Mouse (Mus musculus) lung, adult 2 months (tissue): ENCODE measurements around the gene Zfp488. TPM values are rescaled to one million over a fixed set of nuclear protein-coding genes. Genes with fewer than 3 reads are reported as not detected.

Experiments
- DNase-seq: peaks from one replicate; pipeline ENCODE4 v3.0.0; 2022
- H3K4me1 ChIP-seq: fragments of 200-500 bp; 2 replicates; pipeline ENCODE4 v1.6.1; 2011; ENCODE audit warnings: low read length; ENCODE audit not compliant: control insufficient read depth, insufficient read depth
- H3K4me3 ChIP-seq: fragments of 200-500 bp; replicated peaks from 2 replicates; pipeline ENCODE3; 2011; ENCODE audit warnings: low read depth, mild to moderate bottlenecking, control low read depth, low read length; ENCODE audit errors: extremely low read depth
- CTCF ChIP-seq: fragments of 200-500 bp; IDR thresholded peaks from 2 replicates; pipeline ENCODE4 v1.5.1; 2011; ENCODE audit warnings: mild to moderate bottlenecking, low read length, control low read depth; ENCODE audit not compliant: insufficient read depth
- POLR2A ChIP-seq: fragments of 200-500 bp; IDR thresholded peaks from 2 replicates; pipeline ENCODE4 v1.6.1; 2011; ENCODE audit warnings: low read depth, mild to moderate bottlenecking, control low read depth, low read length, borderline replicate concordance; ENCODE audit errors: extremely low read depth
- WGBS: fragments of 180-500 bp; shearing (Covaris S2); methylation state at CpG from one replicate; pipeline ENCODE4 v1.1.7; 2018; 5-methylcytosine and 5-hydroxymethylcytosine counted together
- polyA plus RNA-seq: library from polyadenylated mRNA; depleted of rRNA; stranded (reverse); fragments of >200 nt; gene quantifications from 2 replicates; pipeline ENCODE4 v1.2.3, GENCODE M21; 2012; rRNA removed

The Zfp488 gene
- polyA plus RNA-seq, 1 experiment = not detected

DNA sequence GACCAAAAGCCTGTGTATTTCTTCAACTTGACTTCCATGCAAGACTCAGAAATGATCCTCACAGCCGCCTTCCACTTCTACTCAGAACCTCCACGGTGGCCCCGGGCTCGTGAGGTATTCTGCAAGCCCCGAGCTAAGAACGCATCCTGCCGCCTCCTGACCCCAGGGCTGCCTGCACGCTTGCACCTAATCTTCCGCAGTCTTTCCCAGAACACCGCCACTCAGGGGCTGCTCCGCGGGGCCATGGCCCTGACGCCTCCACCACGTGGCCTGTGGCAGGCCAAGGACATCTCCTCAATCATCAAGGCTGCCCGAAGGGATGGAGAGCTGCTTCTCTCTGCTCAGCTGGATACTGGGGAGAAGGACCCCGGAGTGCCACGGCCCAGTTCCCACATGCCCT lies 46.7 kb downstream of the Zfp488 start:
- H3K4me3 ChIP-seq = no peak overlapping the region
- TF ChIP-seq CTCF (no peak), POLR2A (no peak)
- DNase-seq = no peak
- WGBS = 40% methylated on average over 17 of the region's 17 CpGs
- H3K4me1 ChIP-seq = no peaks in the 10 kb centered on the region

DNA sequence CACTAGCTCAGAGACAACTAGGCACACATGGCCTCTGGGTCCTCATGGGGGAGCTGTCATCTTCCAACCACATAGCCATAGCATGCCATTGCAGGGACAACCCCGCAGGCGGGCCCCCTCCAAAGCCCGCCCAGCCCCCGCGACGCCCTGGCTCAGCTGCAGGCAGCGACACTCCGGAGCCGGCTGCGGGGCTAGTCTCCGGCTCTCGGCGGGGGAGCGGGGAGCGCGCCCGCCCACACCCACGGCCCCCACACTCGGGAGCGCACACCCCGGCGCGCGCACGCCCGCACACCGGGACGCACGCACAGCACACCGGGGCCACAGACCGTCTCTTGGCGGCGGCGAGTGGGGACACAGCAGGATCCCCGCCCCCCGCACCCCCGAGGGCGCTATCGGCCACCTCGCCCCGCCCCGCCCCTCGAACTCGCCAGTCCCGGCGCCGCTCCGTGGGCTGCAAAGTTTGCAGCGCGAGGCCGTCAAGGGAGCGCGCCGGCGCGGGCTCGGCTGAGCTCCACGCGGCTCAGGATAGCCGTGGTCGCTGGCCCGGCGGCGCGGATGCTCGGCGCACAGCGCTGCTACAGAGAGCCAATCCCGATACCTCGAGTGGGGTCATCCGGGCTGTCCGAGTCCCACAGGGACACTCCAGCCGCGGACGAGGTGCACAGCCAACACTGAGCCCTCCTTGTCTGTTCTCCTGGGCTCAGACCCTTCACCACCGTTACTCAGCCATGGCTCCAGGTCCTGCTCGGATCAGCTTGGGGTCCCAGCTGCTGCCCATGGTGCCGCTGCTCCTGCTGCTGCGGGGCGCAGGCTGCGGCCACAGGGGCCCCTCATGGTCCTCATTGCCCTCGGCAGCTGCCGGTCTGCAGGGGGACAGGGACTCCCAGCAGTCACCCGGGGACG lies 55.1 kb downstream of the Zfp488 start, which contains the start of gene Gdf10:
TSS of gene Gdf10 (plus strand) at position 420 of the 903 bp plus-strand sequence.
- Histone ChIP-seq H3K4me3 (no peak within 1 kb of the TSS), H3K4me1 (no peaks in the 10 kb centered on the region)
- WGBS = under 1% methylated on average over 85 of the region's 85 CpGs
- no peak for DNase-seq
- no peak for TF ChIP-seq POLR2A
- no peak for TF ChIP-seq CTCF

DNA sequence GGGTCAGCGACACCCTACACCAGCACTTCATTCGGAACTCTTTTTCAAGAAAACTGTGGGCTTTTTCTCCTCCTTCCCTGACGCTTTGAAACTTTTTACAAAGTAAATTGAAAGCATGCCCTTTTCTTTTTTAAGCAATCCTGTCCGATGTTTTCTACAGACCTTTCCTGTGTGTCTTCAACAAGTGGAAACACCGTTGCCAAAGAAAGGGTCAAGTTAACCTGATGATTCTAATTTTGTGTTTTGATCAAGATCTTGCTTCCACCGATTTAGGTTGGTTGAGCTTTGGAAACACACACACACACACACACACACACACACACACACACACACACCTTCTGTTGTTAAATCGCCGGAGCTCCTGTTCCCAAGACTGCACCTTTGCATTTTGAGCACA lies 55.8 kb downstream of the Zfp488 start:
- H3K4me3 ChIP-seq = no peak overlapping the region
- TF ChIP-seq CTCF (no peak), POLR2A (no peak)
- WGBS = 19% methylated on average over 8 of the region's 8 CpGs
- DNase-seq = no peak
- no peaks in the 10 kb centered on the region for H3K4me1 ChIP-seq

DNA sequence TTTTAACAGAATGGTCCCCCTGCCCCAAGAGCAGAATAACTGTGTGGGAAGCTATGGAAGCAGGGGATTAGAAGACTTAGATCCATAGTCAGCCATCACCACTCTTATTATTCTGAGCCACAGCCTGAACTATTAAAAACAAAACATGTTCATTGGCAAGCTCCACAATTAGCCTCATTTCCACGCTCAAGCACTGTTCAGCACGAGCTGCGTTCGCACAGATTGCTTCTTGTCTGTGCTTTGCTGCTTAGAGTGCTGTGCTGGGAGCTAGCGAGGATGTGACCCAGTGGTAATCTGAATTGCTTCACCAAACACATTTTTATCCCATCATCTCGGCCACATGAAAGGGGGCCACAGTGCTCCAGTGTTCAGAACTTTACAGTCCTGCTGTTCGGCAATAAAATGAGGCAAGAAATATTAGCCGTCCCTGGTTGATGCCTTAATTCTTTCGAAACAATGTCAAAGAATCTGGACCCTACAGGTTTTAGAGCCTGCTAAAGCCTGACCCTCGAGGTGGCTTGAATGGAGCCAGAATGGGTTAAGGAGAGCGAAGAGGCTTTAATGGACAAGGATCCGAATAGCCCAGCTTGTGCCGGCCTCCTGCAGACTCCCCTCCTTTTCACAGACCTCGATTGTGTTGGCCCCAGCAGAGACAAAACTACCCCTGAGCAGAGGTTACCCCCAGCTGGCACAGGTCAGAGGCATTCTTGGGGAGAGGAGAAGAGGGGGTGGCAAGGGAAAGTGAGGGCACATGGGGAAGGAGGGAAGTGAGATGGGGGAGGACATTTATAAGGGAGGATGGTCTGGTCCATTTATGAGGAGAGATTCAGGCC lies 57.6 kb downstream of the Zfp488 start:
- no peak for DNase-seq
- no peak for TF ChIP-seq CTCF
- no peak for TF ChIP-seq POLR2A
- WGBS = 61% methylated on average over 14 of the region's 14 CpGs
- Histone ChIP-seq H3K4me1 (no peaks in the 10 kb centered on the region), H3K4me3 (no peak overlapping the region)

Other genes with a start within 250 kb of the Zfp488 start
- 14.3 and 15.1 TPM in 2 replicates for gene Gdf10, start 55.2 kb downstream of the Zfp488 start, polyA plus RNA-seq
- gene Gdf2, start 37.7 kb downstream of the Zfp488 start, polyA plus RNA-seq = 0.25 and 0.45 TPM in 2 replicates
- gene Rbp3, start 24.8 kb downstream of the Zfp488 start, polyA plus RNA-seq = not detected in 2 replicates
- gene Gm30083, start 36.4 kb upstream of the Zfp488 start, polyA plus RNA-seq = not detected in 2 replicates
- not detected in 2 replicates for gene Gm5460, start 38.0 kb upstream of the Zfp488 start, polyA plus RNA-seq
- gene Antxrl, start 73.9 kb upstream of the Zfp488 start, polyA plus RNA-seq = not detected in 2 replicates
- gene Anxa8, start 107.2 kb upstream of the Zfp488 start, polyA plus RNA-seq = 13.1 and 21.8 TPM in 2 replicates
- not detected in 2 replicates for gene A630023A22Rik, start 124.0 kb upstream of the Zfp488 start, polyA plus RNA-seq
- gene Npy4r, start 173.7 kb upstream of the Zfp488 start, polyA plus RNA-seq = 0.14 TPM in 2 replicates
- gene Gprin2, start 222.9 kb upstream of the Zfp488 start, polyA plus RNA-seq = 0.15 and 0.59 TPM in 2 replicates
- 10.3 and 12.2 TPM in 2 replicates for gene Syt15, start 240.8 kb upstream of the Zfp488 start, polyA plus RNA-seq